Mouse (Mus musculus): ENCODE measurements around the gene Col13a1.

GRCm38 (mm10) chr10:61980424-61980823 lies 1.5 kb upstream of the Col13a1 start:
- peak; percentile 89 for TF ChIP-seq CTCF (IDR thresholded peaks at IDR 0.05; ENCODE audit: low read depth)
- TF ChIP-seq EP300 (IDR thresholded peaks at IDR 0.05; ENCODE audit: low read depth): no peak

All from liver, embryonic 14.5 days (tissue).